Mouse (Mus musculus) limb, embryonic 14.5 days (tissue): ENCODE data around the gene Pecam1. TPM values are rescaled to one million over a fixed set of nuclear protein-coding genes. Genes with fewer than 3 reads are reported as not detected.

Source experiments
- ATAC-seq: fragments of 200-750 bp; cut with Nextera tagmentation; 2 replicates; pipeline ENCODE4 v1.8.0; 2017; ENCODE audit warnings: low read depth, moderate number of reproducible peaks, moderate TSS enrichment; ENCODE audit not compliant: low FRiP score
- DNase-seq: peaks from one replicate; pipeline ENCODE4 v3.0.0-alpha.2; 2015; ENCODE audit warnings: low spot score
- H3K27ac ChIP-seq: fragments of 300-500 bp; sonication (generic); replicated peaks from 2 replicates; pipeline ENCODE4 v1.5.1; 2014; ENCODE audit warnings: low read depth, mild to moderate bottlenecking, low read length, moderate library complexity, mixed read lengths
- H3K27me3 ChIP-seq: fragments of 300-500 bp; sonication (generic); 2 replicates; pipeline ENCODE4 v1.6.1; 2014; ENCODE audit warnings: low read length, mixed read lengths; ENCODE audit not compliant: control insufficient read depth, insufficient read depth
- H3K36me3 ChIP-seq: fragments of 300-500 bp; sonication (generic); 2 replicates; pipeline ENCODE4 v1.6.1; 2014; ENCODE audit warnings: mild to moderate bottlenecking, low read length, moderate library complexity, mixed read lengths; ENCODE audit not compliant: control insufficient read depth, insufficient read depth
- H3K4me1 ChIP-seq: fragments of 300-500 bp; sonication (generic); 2 replicates; pipeline ENCODE4 v1.6.1; 2014; ENCODE audit warnings: antibody characterized with exemption, low read length, mixed read lengths; ENCODE audit not compliant: control insufficient read depth, insufficient read depth
- H3K4me2 ChIP-seq: fragments of 300-500 bp; sonication (generic); replicated peaks from 2 replicates; pipeline ENCODE4 v1.6.1; 2014; ENCODE audit warnings: low read depth, mild to moderate bottlenecking, low read length, moderate library complexity; ENCODE audit not compliant: severe bottlenecking
- H3K4me3 ChIP-seq: fragments of 300-500 bp; sonication (generic); replicated peaks from 2 replicates; pipeline ENCODE4 v1.5.1; 2014; ENCODE audit warnings: low read length
- H3K9ac ChIP-seq: fragments of 300-500 bp; sonication (generic); 2 replicates; pipeline ENCODE4 v1.6.1; 2014; ENCODE audit warnings: mild to moderate bottlenecking, low read depth, low read length, moderate library complexity; ENCODE audit not compliant: severe bottlenecking
- H3K9me3 ChIP-seq: fragments of 300-500 bp; sonication (generic); 2 replicates; pipeline ENCODE4 v1.6.1; 2016; ENCODE audit warnings: low read length; ENCODE audit not compliant: control insufficient read depth
- POLR2A ChIP-seq: fragments of 200-500 bp; IDR thresholded peaks from 2 replicates; pipeline ENCODE4 v1.8.0; 2012; ENCODE audit warnings: inconsistent platforms, mild to moderate bottlenecking, moderate library complexity, borderline replicate concordance; ENCODE audit not compliant: insufficient read depth, insufficient read length; ENCODE audit errors: extremely low read depth
- WGBS: fragments of 180-500 bp; shearing (Covaris S2); extraction: QIAGEN DNeasy Blood & Tissue Kit; methylation state at CpG from one replicate; pipeline ENCODE4 v1.1.7; 2014; 5-methylcytosine and 5-hydroxymethylcytosine counted together
- polyA plus RNA-seq, 2 experiments: library from polyadenylated mRNA; depleted of rRNA in 1 of 2; stranded (reverse) in 1 of 2; unstranded in 1 of 2; fragments of >200 nt; fragmentation: Nextera tagmentation in 1 of 2; extraction: Ambion mirVana in 1 of 2; gene quantifications; 2 replicates each; pipeline versions ENCODE4 v1.2.1 to v1.2.3; 2012 to 2014

Gene Pecam1
- polyA plus RNA-seq, 2 experiments, result 39.0 to 44.2 TPM

DNA sequence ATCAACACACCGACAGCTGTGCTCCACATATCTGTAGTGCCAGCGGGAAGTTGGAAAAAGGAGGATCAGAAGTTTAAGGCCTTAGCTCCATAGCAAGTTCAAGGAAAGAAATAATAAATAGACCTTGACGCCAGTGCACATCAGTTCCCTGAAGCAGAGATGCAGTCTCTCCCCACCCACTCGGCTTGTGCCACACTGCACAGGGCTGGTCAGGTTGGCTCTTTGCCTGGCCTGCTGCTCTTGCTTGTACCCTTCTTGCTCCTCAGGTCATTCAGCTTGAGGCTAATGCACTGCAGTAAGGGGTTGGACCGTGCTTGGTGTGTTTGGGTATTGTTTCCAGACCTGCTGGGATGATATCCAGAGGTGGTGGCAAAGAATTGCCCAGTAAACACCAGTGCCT, 10.1 kb upstream of the Pecam1 start:
- DNase-seq, result no peak
- Histone ChIP-seq H3K36me3 (peaks cover 10% of the 10 kb centered on the region; the same call in 1 of the 2 replicates), H3K4me1 (peaks cover 4% of the 10 kb centered on the region; the same call in 1 of the 2 replicates), H3K4me3 (no peak overlapping the region), H3K4me2 (no peak overlapping the region), H3K27ac (no peak overlapping the region), H3K9me3 (no peaks in the 10 kb centered on the region), H3K9ac (no peak overlapping the region), H3K27me3 (no peaks in the 10 kb centered on the region)
- 90% methylated on average over 5 of the region's 5 CpGs for WGBS
- TF ChIP-seq POLR2A, result no peak
- ATAC-seq, result no peak

DNA sequence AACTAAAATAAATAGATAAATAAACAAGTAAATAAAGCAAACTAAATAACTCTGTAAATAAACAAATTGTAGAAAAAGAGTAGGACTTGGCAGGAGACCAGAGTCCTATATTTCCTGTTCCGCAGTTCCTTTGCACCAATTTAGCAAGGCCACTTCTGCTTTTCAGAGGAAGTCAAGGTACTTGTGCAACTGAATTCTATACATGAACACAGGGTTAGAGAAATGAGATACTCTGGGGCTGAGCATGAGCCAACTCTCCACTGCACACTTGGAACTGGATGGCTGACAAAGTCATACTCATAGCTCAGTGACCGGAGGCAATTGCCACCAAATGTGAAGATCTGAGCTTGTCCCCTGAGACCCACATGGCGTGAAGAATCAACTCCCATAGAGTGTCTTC, 8.6 kb upstream of the Pecam1 start:
- no peak overlapping the region for H3K27ac ChIP-seq

DNA sequence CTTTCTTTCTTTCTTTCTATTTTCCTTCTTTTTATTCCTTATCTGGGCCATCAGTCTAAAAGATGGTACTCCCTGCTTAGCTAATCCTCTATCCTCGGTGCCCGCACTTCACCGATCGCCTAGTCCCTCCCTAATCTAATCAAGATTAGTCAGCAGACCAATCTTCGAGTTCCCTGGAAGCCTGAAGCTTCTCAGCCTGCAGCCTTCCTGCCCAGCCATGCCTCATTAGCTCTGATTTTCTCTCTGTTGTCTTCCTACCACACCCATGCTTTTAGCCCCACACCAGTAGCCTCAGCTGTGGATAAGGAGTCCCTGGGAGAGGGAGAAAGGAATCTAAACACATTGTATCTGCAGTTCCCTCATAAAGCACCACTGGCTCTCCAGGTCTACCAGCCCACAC, 5.2 kb upstream of the Pecam1 start:
- no peak overlapping the region for H3K27ac ChIP-seq
- H3K36me3 ChIP-seq, result no peaks in the 10 kb centered on the region
- TF ChIP-seq POLR2A, result no peak
- ATAC-seq (no peak), DNase-seq (no peak)
- H3K27me3 ChIP-seq, result no peaks in the 10 kb centered on the region
- no peak overlapping the region for H3K4me3 ChIP-seq
- no peak overlapping the region for H3K9ac ChIP-seq
- no peaks in the 10 kb centered on the region for H3K9me3 ChIP-seq
- 75% methylated on average over 5 of the region's 5 CpGs for WGBS
- no peaks in the 10 kb centered on the region for H3K4me1 ChIP-seq
- no peak overlapping the region for H3K4me2 ChIP-seq

More for the DNA sequence above, 8.6 kb upstream of the Pecam1 start:
- 85% methylated on average over 3 of the region's 3 CpGs for WGBS
- ATAC-seq (no peak), DNase-seq (no peak)
- Histone ChIP-seq H3K27me3 (no peaks in the 10 kb centered on the region), H3K9ac (no peak overlapping the region), H3K4me3 (no peak overlapping the region), H3K36me3 (0 out of 2 replicates have a peak, but pooled peaks cover 2% of the 10 kb centered on the region), H3K4me1 (peaks cover 4% of the 10 kb centered on the region; the same call in 1 of the 2 replicates), H3K9me3 (no peaks in the 10 kb centered on the region), H3K4me2 (no peak overlapping the region)
- no peak for TF ChIP-seq POLR2A

DNA sequence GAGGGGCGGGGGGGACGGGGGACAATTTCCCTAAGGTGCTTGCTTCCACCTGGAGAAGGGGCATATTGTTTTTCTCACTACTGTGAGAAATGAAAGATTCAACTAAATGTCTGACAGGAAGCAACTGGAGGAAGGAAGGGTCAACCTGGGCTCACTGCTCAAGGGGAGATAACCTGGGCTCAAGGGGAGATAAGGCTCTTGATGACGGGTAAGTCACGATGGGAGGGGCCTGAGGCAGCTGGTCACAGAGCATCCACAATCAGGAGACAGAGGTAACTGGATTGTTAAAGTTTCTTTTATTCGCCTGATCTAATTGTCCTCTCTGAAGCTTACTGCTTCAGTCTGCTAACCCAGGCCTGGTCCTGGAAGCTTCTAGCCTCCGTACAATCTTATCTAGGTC, 2.9 kb upstream of the Pecam1 start:
- ATAC-seq (no peak), DNase-seq (no peak)
- no peak overlapping the region for H3K4me3 ChIP-seq
- H3K9me3 ChIP-seq, result no peaks in the 10 kb centered on the region
- no peak overlapping the region for H3K27ac ChIP-seq
- 87% methylated on average over 6 of the region's 6 CpGs for WGBS
- TF ChIP-seq POLR2A, result no peak
- no peak overlapping the region for H3K9ac ChIP-seq
- H3K4me2 ChIP-seq, result no peak overlapping the region
- H3K27me3 ChIP-seq, result no peaks in the 10 kb centered on the region
- H3K4me1 ChIP-seq, result no peaks in the 10 kb centered on the region
- H3K36me3 ChIP-seq, result no peaks in the 10 kb centered on the region

DNA sequence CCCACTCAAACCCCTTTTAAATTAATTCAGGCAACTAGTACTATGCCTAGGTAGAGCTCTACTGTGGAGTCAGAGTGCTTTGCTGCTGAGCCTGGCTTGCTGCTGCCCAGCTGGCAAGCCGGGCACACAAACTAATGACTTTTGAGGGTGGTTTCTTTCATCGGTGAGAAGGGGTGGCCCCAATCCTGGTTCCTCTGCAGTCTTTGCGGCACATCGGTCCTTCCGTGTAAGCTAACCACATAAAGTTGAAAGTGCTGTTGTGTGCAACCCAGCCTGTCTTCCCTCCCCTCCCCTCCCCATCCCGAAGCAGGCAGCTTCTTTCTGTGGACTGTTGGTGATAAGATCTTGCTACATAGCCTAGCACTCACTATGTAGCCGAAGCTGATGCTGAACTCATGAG, 1.7 kb upstream of the Pecam1 start:
- no peak for DNase-seq
- 86% methylated on average over 7 of the region's 7 CpGs for WGBS
- H3K27ac ChIP-seq, result no peak overlapping the region
- H3K4me3 ChIP-seq, result no peak overlapping the region
- H3K4me1 ChIP-seq, result no peaks in the 10 kb centered on the region
- no peaks in the 10 kb centered on the region for H3K27me3 ChIP-seq
- no peak overlapping the region for H3K9ac ChIP-seq
- no peaks in the 10 kb centered on the region for H3K36me3 ChIP-seq
- ATAC-seq, result no peak
- H3K4me2 ChIP-seq, result no peak overlapping the region
- no peak for TF ChIP-seq POLR2A
- H3K9me3 ChIP-seq, result no peaks in the 10 kb centered on the region
